Mouse (Mus musculus) G1E-ER4 (cell line): Measurements from ENCODE around the gene Prdm16. TPM values are rescaled to one million over a fixed set of nuclear protein-coding genes. Genes with fewer than 3 reads are reported as not detected.

Experiments used
- GATA1 ChIP-seq: IDR thresholded peaks from one replicate; pipeline ENCODE4 v1.8.0; 2012; ENCODE audit warnings: low read length, inconsistent platforms
- polyA plus RNA-seq: library from polyadenylated mRNA; stranded (reverse); fragments of >175 nt; gene quantifications from 2 replicates; pipeline ENCODE4 v1.2.3, GENCODE M21; 2012

Gene Prdm16
- polyA plus RNA-seq, 1 experiment, result not detected

DNA sequence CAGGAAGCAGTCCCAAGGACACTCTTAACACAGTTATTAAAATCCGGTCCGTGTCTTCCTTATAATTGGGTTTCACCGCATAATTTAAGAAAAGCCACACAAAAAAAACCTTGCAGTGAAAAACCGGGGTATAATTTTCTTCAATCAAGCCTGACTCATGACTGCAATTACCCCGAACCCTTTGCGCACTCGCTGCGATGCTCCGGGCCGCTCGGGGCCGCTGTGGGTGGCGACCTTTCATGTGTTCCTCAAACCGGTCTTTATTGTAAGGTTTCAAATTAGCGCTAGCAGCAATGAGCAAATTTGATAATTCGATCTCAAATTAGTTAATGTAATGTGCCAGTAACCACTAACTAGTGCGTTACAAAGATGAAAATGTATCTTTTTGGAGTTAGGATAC, 215.9 kb downstream of the Prdm16 start:
- no peak for TF ChIP-seq GATA1

DNA sequence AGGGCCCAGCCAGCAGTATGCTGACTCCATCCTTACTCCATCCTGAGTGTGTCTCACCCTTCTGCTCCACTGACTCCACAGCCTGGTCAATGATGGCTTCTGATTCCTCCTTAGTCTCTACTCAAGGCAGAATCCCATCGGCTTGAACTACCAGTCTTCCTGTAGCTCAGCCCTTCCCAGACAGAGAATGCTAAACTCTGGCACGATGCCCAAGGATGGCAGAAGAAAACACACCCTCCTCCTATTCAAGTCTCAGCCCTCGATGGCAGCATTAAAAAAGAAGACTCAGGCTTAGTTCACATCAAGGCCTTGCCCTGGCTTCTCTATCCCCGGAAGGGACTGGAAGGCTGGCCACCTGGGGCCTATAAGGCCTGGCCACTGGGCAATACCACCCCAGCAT, 216.9 kb downstream of the Prdm16 start:
- TF ChIP-seq GATA1, result no peak

DNA sequence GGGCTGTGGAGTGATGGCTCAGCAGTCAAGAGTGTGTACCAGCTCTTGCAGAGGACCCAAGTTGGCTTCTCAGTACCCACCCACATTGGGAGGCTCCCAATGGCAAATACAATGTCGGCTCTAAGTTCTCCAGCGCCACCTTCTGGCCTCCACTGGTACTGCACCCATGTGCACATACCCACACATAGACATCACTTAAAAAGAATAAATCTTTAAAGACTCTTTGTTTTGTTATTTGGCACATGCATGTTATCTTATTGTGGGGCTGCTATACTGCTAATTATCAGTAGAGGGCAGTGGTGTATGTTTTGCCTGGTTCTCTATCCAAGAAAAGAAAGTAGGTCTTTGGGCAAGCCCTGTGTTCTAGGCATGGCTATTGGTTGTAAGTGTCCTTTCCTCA, 217.7 kb downstream of the Prdm16 start:
- no peak for TF ChIP-seq GATA1

DNA sequence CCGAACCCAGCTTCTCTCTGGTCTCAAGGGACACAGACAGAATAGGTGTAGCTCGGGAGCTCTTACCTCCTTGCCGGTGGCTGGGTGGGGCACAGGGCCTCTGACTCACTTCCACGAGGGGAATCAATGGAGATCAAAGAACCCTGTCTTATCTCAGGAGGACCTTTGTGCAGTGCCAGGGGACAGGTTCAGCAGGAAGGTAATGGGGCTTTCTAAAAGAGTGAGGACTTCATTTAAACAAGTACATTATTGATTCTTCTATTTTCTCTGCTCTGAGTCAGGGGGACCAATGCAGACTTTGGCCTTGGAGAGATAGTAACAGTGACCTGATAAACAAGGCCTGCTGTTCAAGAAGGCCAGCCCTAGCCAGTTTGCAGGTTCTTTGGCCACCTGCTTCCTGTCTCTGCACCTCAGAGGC, 218.3 kb downstream of the Prdm16 start:
- no peak for TF ChIP-seq GATA1

DNA sequence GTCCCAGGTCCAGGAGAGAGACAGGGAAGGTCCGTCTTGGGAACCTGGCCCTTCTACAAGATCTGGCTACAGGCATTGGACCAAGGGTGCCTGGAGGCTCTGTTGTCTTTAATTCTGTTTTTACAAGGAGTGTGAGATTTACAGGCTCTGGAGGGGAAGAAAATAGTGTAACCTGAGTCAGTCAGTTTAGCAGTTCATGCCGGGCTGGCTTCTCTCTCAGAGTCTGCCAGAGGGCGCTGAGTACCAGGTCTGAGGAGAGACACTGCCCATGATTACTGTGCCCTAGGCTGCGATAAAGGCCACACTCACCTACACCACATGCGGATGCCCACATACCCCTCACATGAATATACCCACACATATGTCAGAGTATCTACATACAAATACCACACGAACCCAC, 219.9 kb downstream of the Prdm16 start:
- TF ChIP-seq GATA1, result no peak

DNA sequence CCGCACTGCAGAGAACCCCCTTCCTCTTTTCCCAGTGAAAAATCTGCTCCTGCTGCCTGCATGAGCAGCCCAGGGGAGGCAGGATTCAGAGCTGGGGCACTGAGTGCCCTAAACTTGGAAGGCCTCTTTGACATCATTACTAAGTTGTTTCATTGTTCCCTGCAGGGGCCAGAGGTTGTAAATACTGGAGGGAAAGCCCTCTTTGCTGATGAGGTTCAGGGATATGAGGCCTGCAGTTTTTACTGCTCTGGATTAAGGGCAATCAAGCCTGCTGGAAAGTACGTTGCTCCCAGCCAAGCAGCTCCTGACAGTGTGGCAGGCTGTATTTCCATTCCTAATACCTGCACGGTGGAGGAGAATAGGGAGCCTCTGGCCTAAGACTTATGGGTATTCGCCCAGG, 221.8 kb downstream of the Prdm16 start:
- no peak for TF ChIP-seq GATA1

DNA sequence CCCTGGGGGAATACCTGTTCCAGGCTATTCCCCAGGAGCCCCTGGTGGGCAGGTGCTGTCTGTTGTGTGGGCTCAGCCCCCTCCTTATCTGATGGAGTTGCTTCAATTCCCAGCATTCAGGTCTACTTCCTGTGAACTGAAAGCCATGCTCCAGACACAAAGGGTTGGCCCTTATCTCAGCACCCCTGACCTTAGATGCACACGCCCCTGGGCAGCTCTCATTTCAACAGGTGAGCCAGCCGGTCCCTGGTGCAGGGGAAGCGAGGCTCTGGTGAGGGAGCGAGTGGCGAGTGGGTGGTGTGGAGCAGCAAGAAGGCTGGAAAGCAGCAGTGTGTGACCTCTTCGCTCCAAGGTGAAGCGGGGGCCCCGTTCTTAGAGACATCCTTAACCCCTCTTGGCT, 226.1 kb downstream of the Prdm16 start:
- no peak for TF ChIP-seq GATA1

DNA sequence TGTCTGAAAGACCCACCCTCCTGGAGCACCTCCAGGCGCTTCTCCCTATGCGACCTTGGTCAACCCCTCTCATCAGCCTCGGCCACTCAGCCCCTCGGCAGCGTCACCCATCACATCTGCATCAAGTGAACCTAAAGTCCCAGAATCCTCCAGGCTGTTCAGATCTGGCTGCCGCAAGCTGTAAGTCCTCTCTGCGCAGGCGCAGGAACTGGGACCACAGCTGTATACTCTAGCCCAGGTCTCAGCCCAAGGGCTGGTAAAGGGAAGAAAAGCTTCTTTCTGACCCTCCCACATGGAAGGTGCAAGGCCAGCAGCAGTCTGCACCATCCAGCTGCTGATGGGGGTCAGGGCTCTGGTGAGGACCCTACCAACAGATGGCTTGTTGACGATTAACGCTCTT, 226.8 kb downstream of the Prdm16 start:
- TF ChIP-seq GATA1, result no peak

DNA sequence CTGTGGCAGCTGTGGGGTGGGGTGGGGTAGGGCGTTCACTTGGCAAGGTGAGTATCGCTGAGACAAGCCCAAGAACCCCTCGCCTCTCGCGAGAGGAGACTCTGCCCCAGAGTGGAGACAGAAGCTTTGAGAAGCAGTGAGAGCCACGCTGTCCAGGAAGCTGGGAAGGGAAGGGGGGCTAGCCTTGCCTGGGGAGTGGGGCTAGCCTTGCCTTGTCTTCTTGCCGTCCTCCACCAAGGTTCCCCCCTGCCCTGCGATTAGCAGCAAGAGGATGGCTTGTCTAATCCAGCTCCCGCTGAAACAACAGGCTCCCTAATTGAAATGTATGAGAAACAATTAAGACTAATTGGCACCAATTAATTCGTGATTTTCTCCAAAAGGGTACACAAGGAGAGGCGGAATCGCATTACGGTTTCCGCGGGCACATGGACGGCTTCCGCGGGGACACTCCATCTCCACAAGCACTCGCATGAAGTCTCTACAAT, 227.4 kb downstream of the Prdm16 start:
- no peak for TF ChIP-seq GATA1

DNA sequence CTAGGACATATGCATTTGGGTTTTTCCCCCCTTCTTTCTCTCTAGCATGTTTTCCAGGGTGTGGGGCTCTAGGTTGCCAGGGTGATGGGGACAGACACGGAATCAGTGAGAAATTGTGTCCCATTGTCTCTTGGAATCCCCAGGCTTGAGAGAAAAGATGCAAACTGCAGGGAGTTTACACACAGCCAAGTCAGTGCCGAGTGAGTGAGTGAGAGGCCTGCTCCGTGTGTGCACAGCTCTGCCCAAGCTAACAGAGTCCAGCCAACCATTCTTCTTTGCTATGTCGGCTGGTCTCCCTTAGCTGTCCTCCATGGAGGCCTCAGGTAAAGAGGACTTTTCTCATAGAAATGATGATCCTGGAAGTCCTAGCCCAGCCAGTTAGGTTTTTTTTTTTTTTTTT, 233.7 kb downstream of the Prdm16 start:
- TF ChIP-seq GATA1, result no peak

DNA sequence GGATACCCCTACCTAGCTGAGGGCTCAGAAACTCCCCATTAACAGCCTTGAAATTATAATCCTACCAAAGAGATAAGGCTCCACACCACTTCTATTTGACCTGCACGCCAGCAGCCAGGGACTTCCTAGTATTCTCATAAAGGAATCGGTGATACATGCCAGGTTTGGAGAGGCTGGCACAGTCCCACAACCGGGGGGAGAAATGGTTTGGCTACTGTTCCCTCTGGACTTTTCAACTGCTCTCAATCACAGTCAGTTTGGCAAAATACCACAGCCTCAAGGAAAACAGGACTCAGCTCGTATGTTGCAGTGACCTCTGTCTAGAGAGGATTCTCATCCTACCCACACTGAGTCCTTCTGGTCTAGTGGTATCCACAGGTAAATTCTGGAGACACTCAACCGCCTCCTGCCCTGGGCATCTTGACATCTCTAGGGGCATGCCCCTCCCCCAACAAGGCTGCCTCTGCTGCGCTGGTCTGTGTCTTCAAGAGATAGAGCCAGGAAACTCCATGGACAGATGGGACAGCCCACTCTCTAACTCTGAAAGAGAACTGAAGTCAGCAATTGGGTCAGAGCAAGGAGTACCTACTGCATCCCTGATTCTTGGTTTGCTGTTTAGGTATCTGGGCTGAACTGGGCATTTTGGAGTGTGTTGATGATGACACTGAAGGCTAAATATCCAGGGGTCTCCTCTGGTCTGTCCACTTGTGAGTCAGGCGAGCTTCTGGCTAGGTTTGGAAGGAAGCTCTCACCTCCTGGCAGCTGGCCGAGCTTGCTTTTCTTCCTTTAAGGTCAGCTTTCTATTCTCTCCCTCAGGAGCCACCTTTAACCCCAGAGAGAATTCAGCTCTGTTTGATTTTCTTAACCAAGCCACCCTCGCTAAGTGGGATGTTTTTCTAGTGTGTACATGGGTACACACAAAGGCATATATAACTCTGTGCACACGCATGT, 234.4 kb downstream of the Prdm16 start:
- TF ChIP-seq GATA1, result no peak

DNA sequence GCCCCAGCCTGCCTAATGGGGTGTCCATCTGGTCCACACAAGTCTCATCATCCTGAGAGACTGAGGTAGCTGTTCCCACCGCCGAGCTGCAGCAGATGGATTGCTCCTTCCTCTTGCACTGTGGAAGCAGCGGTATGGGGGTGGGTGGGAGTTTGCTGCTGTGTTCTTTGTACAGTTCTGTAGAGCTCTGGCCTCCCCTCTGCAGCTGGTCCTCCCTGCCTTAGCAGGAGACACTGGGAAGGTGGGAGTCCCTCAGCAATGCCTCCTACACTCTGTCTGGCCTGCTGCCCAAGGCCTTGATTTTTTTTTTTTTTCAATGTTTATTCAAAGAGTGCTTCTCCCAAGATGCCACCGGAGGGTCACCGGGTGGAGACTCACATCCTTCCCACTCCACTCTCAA, 235.3 kb downstream of the Prdm16 start:
- no peak for TF ChIP-seq GATA1

DNA sequence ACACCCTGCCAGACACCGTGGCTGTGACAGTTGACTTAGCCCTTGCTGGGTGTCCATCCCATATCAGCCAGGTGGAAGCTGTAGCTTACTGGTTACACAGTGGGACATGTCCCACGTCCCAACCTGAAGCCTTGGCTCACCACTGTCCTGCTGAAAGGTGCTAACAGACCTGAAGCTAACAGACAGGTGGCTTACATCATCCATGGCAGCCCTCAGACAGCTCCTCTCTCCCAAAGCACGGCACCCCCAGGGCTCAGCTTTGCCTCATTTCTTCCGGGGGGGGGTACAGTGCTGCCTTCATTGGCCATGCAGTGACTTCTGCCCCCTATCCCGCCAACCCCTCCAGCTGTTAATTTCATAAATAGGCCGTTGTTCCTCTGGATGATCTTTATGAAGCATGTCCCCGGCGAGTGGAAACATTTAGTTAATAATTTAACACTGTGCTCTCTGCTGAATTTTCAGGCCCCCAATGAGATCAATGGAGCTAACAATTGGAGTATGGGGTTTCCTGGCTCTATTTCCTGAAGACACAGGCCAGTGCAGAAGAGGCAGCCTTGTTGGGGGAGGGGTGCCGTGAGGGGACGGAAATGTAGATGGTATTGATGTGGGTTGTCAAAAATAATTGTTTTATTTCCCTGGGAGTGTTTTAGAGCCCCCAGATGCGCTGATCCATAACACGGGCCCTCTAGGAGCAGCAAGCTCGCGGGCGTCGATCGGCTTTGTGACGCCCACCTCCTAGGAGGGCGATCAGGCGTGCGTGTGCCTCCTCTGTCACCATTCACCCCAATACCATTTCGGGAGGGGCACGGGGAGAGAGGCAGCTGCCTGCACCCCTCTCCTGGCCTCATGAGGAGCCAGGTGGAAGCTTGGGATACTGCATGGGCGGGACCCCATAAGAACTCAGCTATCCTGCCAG, 236.2 kb downstream of the Prdm16 start:
- no peak for TF ChIP-seq GATA1

DNA sequence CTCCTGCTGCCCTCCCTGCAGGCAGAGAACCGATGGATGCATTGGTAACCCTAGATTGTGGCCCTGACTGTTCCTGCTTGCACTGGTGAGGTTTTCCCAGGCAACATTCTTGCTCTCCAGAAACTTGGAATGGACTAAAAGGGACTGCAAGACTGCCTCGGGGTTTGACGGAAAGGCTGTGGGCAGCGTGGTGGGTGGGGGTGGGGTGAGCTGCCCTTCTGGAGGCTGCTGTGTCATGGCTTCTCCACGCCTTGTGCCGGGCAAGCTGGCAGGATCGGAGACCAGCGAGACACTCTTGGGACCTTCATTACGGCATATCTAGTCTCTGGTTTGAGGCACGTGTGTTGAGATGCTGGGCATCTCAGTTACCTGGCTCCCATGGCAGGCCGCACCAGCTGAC, 237.0 kb downstream of the Prdm16 start:
- no peak for TF ChIP-seq GATA1

DNA sequence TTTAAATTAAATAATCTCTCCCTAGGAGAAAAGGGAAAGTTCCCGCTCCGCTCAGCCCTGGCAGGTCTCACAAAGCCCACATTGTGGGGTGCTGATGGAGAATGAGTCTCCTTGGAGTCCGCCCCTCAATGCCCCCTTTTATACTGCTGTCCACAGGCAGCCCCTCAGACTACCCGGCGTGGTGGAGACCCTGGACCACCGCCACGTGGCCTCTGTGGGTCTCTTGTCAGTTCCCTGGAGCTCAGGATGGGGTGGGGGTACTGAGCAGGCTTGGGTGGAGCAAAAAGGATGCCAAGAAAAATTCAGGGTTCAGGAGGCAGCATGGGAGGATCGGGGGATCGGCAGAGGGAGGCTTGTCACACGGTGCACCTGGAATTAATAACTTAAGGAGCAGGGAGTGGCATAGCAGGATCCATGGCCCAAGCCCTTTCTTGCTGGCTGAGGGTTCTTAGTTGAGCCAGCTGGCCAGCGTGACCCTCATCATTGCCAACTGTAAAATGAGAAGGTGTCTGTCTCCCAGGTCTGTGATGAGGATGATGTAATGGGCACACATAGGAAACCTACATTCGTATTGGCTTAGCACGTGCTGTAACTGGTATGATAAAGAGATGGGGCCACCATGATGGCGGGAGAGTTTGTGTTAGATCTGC, 239.9 kb downstream of the Prdm16 start:
- TF ChIP-seq GATA1, result no peak
